Mouse (Mus musculus): Measurements from ENCODE around the gene Nfia.

Gene Nfia

DNA sequence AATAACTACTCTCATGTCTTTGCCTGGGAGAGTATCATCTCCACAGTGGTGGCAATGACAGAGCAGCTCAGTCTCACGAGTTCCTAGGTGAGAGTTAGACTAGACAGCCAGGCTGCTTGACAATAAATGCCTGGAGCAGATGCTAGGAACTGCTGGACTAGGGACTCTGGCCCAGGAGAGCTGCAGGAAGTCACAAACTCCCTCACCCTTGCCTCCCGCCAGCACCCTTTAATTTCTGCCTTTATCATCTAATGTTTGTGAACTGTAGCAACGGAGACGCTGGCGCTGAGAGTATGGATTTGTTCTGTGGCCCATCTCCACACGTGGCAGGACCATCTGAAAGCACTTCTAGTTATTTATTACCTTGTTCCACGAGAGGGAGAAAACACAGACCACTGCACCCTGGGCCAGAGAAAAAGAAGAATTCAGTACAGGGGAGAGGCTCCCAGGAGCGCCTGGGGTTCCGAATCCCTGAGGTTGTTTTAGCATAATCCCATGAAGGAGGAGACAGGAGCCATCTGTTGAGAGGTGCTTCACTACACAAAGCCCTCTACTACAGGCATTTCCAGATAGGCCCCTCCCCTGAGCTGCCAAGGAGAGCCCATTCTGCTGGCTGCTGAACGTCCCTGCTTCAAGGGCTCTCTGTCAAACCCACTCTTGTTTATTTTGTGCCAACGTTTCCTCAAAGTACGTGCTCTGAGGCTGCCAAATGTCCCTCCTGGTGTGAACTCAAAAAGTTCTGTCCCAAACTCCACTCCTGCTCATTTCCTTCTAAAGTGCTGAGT is 231.0 kb downstream of the Nfia start:
- DNase-seq (ENCODE audit: low spot score in 2 of 2): no peak

- DNase-seq (ENCODE audit: low spot score in 2 of 2): peak; percentile 45 to 58
Measured at GRCm38 (mm10) chr4:98004108-98004625, 231.6 kb downstream of the Nfia start.

DNA sequence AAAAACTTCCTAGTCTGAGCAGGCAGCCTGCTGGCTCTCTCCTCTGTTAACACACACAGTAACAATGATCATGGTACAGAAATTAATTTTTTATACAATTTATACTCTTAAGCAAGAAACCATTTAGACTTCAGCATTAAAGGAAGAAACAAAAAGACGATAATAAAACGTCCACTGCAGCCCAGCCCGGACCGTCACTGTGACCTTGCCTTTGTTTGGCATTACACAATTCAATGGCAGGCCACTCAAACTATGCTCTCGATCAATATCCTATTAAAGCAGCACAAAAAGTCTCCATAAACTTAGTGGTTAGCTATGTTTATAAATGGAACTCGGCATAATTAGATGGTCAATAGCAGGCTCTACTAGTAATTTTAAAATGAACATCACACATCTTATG is 232.5 kb downstream of the Nfia start:
- no peak for DNase-seq (ENCODE audit: low spot score in 2 of 2)

DNA sequence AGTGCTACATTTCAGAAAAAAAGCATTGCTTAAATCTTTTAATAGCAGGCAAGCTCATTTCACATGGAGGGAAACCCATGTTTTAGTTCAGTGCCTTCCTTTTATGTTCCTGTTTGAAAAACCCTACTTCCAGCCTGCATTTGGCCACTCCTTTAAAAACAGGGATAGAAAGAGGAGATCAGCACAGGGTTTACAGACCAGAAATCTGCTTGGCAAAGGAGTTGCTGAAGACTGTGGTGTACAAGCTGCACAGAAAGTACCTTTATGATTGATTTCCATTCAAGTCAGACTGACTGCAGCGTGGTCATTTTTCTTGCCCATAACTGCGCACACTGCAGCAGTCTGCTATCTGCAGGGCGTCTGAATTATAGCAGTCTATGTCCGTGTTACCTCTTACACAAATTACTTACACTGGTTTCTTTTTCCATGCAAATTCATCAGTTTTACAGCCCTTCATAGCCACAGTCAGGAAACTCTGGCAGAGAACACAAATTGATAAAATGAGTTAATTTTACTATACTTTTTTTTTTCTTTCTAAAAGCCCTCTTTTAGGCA is 236.4 kb downstream of the Nfia start:
- DNase-seq (ENCODE audit: low spot score in 2 of 2): no peak

GRCm38 (mm10) chr4:98009966-98010365 is 237.4 kb downstream of the Nfia start:
- DNase-seq (ENCODE audit: low spot score in 2 of 2): no peak

- DNase-seq (ENCODE audit: low spot score in 2 of 2): no peak
Measured at GRCm38 (mm10) chr4:98019811-98020210, 247.3 kb downstream of the Nfia start.

- no peak for DNase-seq (ENCODE audit: low spot score in 2 of 2)
Measured at GRCm38 (mm10) chr4:98020836-98021235, 248.3 kb downstream of the Nfia start.

GRCm38 (mm10) chr4:98023245-98023792 is 250.8 kb downstream of the Nfia start:
- no peak for DNase-seq (ENCODE audit: low spot score in 2 of 2)

GRCm38 (mm10) chr4:98027412-98027811 is 254.9 kb downstream of the Nfia start:
- no peak for DNase-seq (ENCODE audit: low spot score in 2 of 2)

- DNase-seq (ENCODE audit: low spot score in 2 of 2): peak in 1 of 2 experiments; percentile 5
Measured at GRCm38 (mm10) chr4:98031871-98032270, 259.3 kb downstream of the Nfia start.

GRCm38 (mm10) chr4:98032332-98032731 is 259.8 kb downstream of the Nfia start:
- DNase-seq (ENCODE audit: low spot score in 2 of 2): no peak

- DNase-seq (ENCODE audit: low spot score in 2 of 2): no peak
Measured at GRCm38 (mm10) chr4:98039095-98039494, 266.6 kb downstream of the Nfia start.

GRCm38 (mm10) chr4:98040179-98040578 is 267.6 kb downstream of the Nfia start:
- DNase-seq (ENCODE audit: low spot score in 2 of 2): no peak

DNA sequence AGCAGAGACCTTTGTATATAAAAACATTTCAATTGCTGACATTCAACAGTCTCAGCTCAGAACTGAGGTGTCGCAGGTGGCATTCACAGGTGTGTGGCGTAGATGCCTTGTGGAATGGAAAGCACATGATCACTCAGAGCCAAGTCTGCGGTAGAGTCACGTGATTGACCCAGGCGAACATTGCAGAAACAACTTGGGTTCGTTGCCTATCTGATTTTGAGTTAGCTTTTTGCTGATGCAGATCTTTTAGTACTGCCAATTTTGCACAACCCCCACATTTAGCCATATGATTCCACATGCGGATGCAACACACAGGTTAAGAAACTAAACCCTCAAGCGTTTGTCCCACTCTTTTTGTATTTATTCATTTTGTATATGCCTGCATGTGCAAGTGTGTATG is 272.1 kb downstream of the Nfia start:
- DNase-seq (ENCODE audit: low spot score in 2 of 2): no peak

DNA sequence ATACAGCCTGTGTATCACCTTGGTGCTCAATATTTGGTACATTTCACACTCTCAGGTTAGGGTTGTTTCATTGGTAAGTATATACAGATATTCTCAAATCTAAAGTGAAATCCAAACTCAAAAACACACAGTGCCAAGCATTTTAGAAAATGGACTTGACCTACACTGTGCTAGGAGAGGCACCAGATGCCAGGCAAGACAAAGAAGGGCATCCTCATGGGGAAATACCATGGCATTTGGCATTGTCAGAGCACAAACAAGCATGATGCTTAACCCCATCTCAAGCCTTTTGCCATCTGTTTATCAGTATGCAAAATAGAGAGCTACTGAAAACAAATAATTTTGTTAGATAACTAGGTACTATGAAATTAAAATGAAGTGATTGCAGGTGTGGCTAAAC is 274.8 kb downstream of the Nfia start:
- no peak for DNase-seq (ENCODE audit: low spot score in 2 of 2)

GRCm38 (mm10) chr4:98049584-98049983 is 277.1 kb downstream of the Nfia start:
- no peak for DNase-seq (ENCODE audit: low spot score in 2 of 2)

DNA sequence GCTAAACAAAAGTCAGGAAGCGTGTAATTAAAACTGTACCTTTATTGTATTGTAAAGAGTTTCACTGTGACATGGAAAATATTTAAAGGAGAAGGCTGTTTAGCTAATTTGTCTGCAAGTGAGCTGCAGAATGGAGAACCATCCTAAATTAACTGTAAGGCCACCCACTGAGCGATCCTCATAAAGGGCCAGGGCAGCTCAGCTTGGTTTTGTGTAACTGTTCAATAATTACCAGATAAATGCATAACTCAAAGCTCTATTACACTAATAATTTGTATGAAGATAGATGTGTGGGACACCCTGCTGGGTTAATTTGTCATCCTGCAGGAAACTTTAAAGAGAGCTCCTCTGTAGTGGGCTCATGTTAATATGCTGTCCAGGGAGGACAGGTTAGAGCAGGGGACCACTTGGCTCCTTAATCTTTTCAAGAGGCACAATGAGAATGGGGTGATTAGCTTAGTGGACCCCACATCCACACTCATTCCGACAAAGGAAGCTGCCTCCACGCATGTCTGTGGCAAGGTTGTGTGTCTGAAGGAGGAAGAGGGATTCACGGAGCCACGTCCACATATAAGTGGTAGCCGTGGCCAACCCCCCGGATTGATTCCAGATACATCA is 277.6 kb downstream of the Nfia start:
- no peak for DNase-seq (ENCODE audit: low spot score in 2 of 2)

- no peak for DNase-seq (ENCODE audit: low spot score in 2 of 2)
Measured at GRCm38 (mm10) chr4:98050781-98051180, 278.2 kb downstream of the Nfia start.

DNA sequence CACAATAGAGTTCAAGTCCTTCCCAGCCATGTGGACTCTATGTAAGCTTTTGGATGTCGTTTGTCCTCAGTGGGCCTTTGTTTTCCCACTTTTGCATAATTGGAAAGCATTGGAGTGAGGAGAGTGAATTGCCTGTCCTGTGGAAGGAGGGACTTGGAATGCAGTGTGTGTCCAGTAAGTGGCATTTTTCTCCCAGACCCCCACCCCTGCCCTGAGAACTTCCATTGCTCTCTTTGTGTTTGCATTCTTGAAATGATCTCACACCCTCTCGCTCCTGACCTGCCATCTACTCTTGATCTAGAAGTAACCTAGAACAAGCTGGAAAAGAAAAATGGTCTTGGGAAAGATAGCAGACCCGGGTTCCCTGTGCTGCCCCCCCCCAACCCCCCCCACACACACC is 278.8 kb downstream of the Nfia start:
- DNase-seq (ENCODE audit: low spot score in 2 of 2): no peak

DNA sequence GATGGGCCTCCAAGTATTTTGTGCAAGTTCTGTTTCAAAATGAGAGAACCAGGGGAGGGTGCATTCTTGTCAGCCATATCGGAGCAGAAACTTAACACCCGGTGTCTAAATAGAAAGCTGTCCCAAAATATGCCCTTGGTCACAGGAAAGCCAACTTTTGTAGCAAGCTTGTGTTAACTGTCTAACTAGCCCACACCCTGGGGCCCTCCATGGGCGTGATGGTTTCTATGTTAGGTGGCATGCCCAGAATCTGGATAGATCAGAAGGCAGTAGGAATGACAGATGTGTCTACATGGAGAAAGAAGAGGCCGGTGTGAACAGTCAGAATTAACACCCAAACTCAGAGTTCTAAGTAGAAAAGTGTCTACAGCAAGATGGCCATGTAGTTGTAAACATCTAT is 282.5 kb downstream of the Nfia start:
- DNase-seq (ENCODE audit: low spot score in 2 of 2): no peak

- DNase-seq (ENCODE audit: low spot score in 2 of 2): no peak
Measured at GRCm38 (mm10) chr4:98056396-98057020, 284.0 kb downstream of the Nfia start.

GRCm38 (mm10) chr4:98057246-98057645 is 284.7 kb downstream of the Nfia start:
- no peak for DNase-seq (ENCODE audit: low spot score in 2 of 2)

Measured in right cerebral cortex, postnatal 36 days (tissue).